Mouse (Mus musculus) E14TG2a.4 (cell line): ENCODE data around the gene Tfdp2.

Experiments used
- CTCF ChIP-seq: conservative IDR thresholded peaks from 2 replicates; pipeline ENCODE4 v1.5.1; 2014; ENCODE audit warnings: low read length
- NANOG ChIP-seq: IDR thresholded peaks from 2 replicates; pipeline ENCODE4 v1.6.1; 2014; ENCODE audit warnings: borderline replicate concordance, low read length, mixed read lengths
- POU5F1 ChIP-seq: IDR thresholded peaks from 2 replicates; pipeline ENCODE4 v1.6.1; 2014; ENCODE audit warnings: low read length, borderline replicate concordance

DNA sequence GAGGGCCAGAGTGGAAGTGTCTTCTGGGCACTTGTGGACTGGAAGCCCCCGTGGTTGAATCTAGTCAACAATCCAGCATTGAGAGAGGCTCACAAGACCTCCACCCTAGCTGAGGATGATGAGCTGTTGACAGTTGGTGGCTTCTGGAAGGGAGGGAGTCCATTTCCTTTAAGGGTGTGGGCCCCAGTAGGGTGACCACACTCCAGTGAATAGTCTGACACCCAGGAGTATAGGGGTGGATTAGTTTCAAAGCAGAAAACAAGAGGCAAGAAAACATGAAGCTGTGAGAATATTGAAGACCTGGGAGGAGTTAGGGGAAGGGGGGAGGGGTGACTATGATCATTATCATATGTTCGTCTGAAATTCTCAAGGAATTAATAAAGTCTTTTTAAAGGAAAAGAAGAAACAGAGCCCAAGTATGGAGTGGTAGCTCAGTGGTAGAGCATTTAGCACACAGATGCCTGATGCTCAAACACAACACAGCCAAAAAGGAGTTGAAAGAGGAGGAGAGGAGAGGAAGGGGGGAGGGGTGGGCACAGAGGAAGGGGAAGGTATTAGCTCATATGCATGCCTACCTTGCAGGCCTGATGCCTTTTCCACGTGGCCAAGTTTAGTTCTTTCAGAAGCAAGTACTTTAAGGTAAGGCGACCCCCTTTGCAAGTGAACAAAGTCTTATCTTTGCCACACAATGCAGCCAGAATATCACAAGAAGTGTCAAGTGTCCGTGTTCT, 173.7 kb downstream of the Tfdp2 start:
- TF ChIP-seq CTCF (no peak), NANOG (no peak), POU5F1 (no peak)
